Mouse (Mus musculus): ENCODE data around the gene Gm15091. TPM values are rescaled to one million over a fixed set of nuclear protein-coding genes. Genes with fewer than 3 reads are reported as not detected.

Gene Gm15091
- not detected for polyA plus RNA-seq (2017; shearing (Covaris generic))

GRCm38 (mm10) chrX:149941355-149941754 is at the start of gene Gm15091:
Gene Gm15091, plus strand, starts transcription at chrX:149941655.

Other genes starting within 250 kb of the Gm15091 start
- gene Gm15097, start 157.2 kb upstream of the Gm15091 start, polyA plus RNA-seq (2017; shearing (Covaris generic)): not detected

Data from CD4-positive, CD25-positive, alpha-beta regulatory T cell (primary cell).